Mouse (Mus musculus) erythroblast, embryonic 14.5 days (primary cell): ENCODE data around the gene Dnajb8. TPM values are rescaled to one million over a fixed set of nuclear protein-coding genes. Genes with fewer than 3 reads are reported as not detected.

Experiments used
- H3K27me3 ChIP-seq: 2 replicates; pipeline ENCODE4 v1.6.1; 2012; ENCODE audit warnings: inconsistent platforms; ENCODE audit not compliant: control insufficient read depth
- H3K36me3 ChIP-seq: 2 replicates; pipeline ENCODE4 v1.6.1; 2012; ENCODE audit warnings: mild to moderate bottlenecking, inconsistent platforms; ENCODE audit not compliant: control insufficient read depth
- H3K4me1 ChIP-seq: 2 replicates; pipeline ENCODE4 v1.6.1; 2012; ENCODE audit warnings: inconsistent platforms; ENCODE audit not compliant: control insufficient read depth
- H3K4me3 ChIP-seq: replicated peaks from 2 replicates; pipeline ENCODE3; 2012; ENCODE audit warnings: moderate library complexity, mild to moderate bottlenecking, inconsistent platforms
- H3K9me3 ChIP-seq: 2 replicates; pipeline ENCODE4 v1.6.1; 2012; ENCODE audit warnings: low read length, inconsistent platforms, mixed read lengths; ENCODE audit not compliant: control insufficient read depth
- GATA1 ChIP-seq: IDR thresholded peaks from 2 replicates; pipeline ENCODE4 v1.6.1; 2012; ENCODE audit warnings: low read length, inconsistent platforms, mixed read lengths
- TAL1 ChIP-seq: IDR thresholded peaks from 3 replicates; pipeline ENCODE4 v1.6.1; 2012; ENCODE audit warnings: low read length, inconsistent platforms, mixed read lengths
- polyA plus RNA-seq: library from polyadenylated mRNA; stranded (reverse); fragments of >175 nt; gene quantifications from 2 replicates; pipeline ENCODE4 v1.2.3, GENCODE M21; 2012

Dnajb8 gene
- polyA plus RNA-seq, 1 experiment = not detected

GRCm38 (mm10) chr6:88198070-88198940 lies 23.8 kb upstream of the Dnajb8 start:
- Histone ChIP-seq H3K36me3 (no peaks in the 10 kb centered on the region), H3K4me3 (peak overlapping the region; percentile 35), H3K9me3 (no peaks in the 10 kb centered on the region; the same call in 1 of the 2 replicates), H3K4me1 (peaks cover 33% of the 10 kb centered on the region), H3K27me3 (peaks cover 100% of the 10 kb centered on the region)
- TF ChIP-seq TAL1 (no peak), GATA1 (no peak)

GRCm38 (mm10) chr6:88199001-88199717 lies 22.9 kb upstream of the Dnajb8 start:
- Histone ChIP-seq H3K27me3 (peaks cover 100% of the 10 kb centered on the region), H3K36me3 (no peaks in the 10 kb centered on the region), H3K9me3 (no peaks in the 10 kb centered on the region; the same call in 1 of the 2 replicates), H3K4me3 (peak overlapping the region; percentile 35), H3K4me1 (peaks cover 32% of the 10 kb centered on the region)
- no peak for TF ChIP-seq TAL1
- no peak for TF ChIP-seq GATA1

- no peak for TF ChIP-seq TAL1
- Histone ChIP-seq H3K4me3 (peak overlapping the region; percentile 19), H3K4me1 (peaks cover 32% of the 10 kb centered on the region), H3K36me3 (no peaks in the 10 kb centered on the region), H3K9me3 (no peaks in the 10 kb centered on the region; the same call in 1 of the 2 replicates), H3K27me3 (peaks cover 100% of the 10 kb centered on the region)
Observed at GRCm38 (mm10) chr6:88199718-88200692, 22.1 kb upstream of the Dnajb8 start.

GRCm38 (mm10) chr6:88200693-88201609 lies 21.1 kb upstream of the Dnajb8 start:
- H3K36me3 ChIP-seq = no peaks in the 10 kb centered on the region
- H3K4me1 ChIP-seq = peaks cover 32% of the 10 kb centered on the region
- TF ChIP-seq GATA1 = no peak
- no peak for TF ChIP-seq TAL1
- no peaks in the 10 kb centered on the region; the same call in 1 of the 2 replicates for H3K9me3 ChIP-seq
- no peak overlapping the region for H3K4me3 ChIP-seq
- peaks cover 98% of the 10 kb centered on the region for H3K27me3 ChIP-seq

GRCm38 (mm10) chr6:88201926-88202700 lies 20.0 kb upstream of the Dnajb8 start:
- H3K27me3 ChIP-seq = peaks cover 91% of the 10 kb centered on the region
- H3K4me1 ChIP-seq = peaks cover 29% of the 10 kb centered on the region
- no peak overlapping the region for H3K4me3 ChIP-seq

GRCm38 (mm10) chr6:88202921-88203690 lies 19.0 kb upstream of the Dnajb8 start:
- H3K27me3 ChIP-seq = peaks cover 83% of the 10 kb centered on the region
- no peak overlapping the region for H3K4me3 ChIP-seq
- TF ChIP-seq GATA1 (no peak), TAL1 (no peak)
- H3K4me1 ChIP-seq = peaks cover 24% of the 10 kb centered on the region
- H3K9me3 ChIP-seq = no peaks in the 10 kb centered on the region
- no peaks in the 10 kb centered on the region for H3K36me3 ChIP-seq

More at GRCm38 (mm10) chr6:88201926-88202700, 20.0 kb upstream of the Dnajb8 start:
- H3K9me3 ChIP-seq = no peaks in the 10 kb centered on the region
- no peaks in the 10 kb centered on the region for H3K36me3 ChIP-seq
- TF ChIP-seq GATA1 = no peak
- TF ChIP-seq TAL1 = no peak
